Mouse (Mus musculus) neural tube, embryonic 13.5 days (tissue): ENCODE measurements around the gene Dock2. TPM values are rescaled to one million over a fixed set of nuclear protein-coding genes. Genes with fewer than 3 reads are reported as not detected.

Experiments
- ATAC-seq: fragments of 200-750 bp; cut with Nextera tagmentation; 2 replicates; pipeline ENCODE4 v1.8.0; 2017; ENCODE audit warnings: low read depth, mild to moderate bottlenecking, moderate TSS enrichment, moderate library complexity
- H3K27ac ChIP-seq: fragments of 300-500 bp; sonication (generic); replicated peaks from 2 replicates; pipeline ENCODE4 v1.5.1; 2015; ENCODE audit warnings: moderate library complexity, mild to moderate bottlenecking, inconsistent platforms
- H3K27me3 ChIP-seq: fragments of 300-500 bp; sonication (generic); 2 replicates; pipeline ENCODE4 v1.6.1; 2015; ENCODE audit warnings: mild to moderate bottlenecking, inconsistent platforms
- H3K36me3 ChIP-seq: fragments of 300-500 bp; sonication (generic); 2 replicates; pipeline ENCODE4 v1.6.1; 2015; ENCODE audit warnings: mild to moderate bottlenecking, inconsistent platforms
- H3K4me1 ChIP-seq: fragments of 300-500 bp; sonication (generic); replicated peaks from 2 replicates; pipeline ENCODE4 v1.6.1; 2015; ENCODE audit warnings: inconsistent platforms
- H3K4me2 ChIP-seq: fragments of 300-500 bp; sonication (generic); 2 replicates; pipeline ENCODE4 v1.6.1; 2015; ENCODE audit warnings: inconsistent platforms, mild to moderate bottlenecking, moderate library complexity
- H3K4me3 ChIP-seq: fragments of 300-500 bp; sonication (generic); 2 replicates; pipeline ENCODE4 v1.5.1; 2015; ENCODE audit warnings: mild to moderate bottlenecking, inconsistent platforms
- H3K9ac ChIP-seq: fragments of 300-500 bp; sonication (generic); 2 replicates; pipeline ENCODE4 v1.6.1; 2015; ENCODE audit warnings: moderate library complexity, mild to moderate bottlenecking, inconsistent platforms
- H3K9me3 ChIP-seq: fragments of 300-500 bp; sonication (generic); 2 replicates; pipeline ENCODE4 v1.6.1; 2016; ENCODE audit warnings: inconsistent platforms
- WGBS: fragments of 180-500 bp; shearing (Covaris S2); methylation state at CpG from one replicate; pipeline ENCODE4 v1.1.7; 2015; 5-methylcytosine and 5-hydroxymethylcytosine counted together
- polyA plus RNA-seq: library from polyadenylated mRNA; unstranded; fragments of >200 nt; fragmentation: Nextera tagmentation; extraction: Ambion mirVana; gene quantifications from 2 replicates; pipeline ENCODE4 v1.2.1, GENCODE M21; 2015

Dock2 gene
- polyA plus RNA-seq, 1 experiment from 2014 or later, result 0.80 TPM

GRCm38 (mm10) chr11:34195142-34195541 lies 588.5 kb downstream of the Dock2 start:
- Histone ChIP-seq H3K27ac (no peak overlapping the region), H3K9ac (no peak overlapping the region), H3K4me3 (no peak overlapping the region), H3K4me2 (no peak overlapping the region), H3K4me1 (no peaks in the 10 kb centered on the region), H3K27me3 (no peaks in the 10 kb centered on the region), H3K36me3 (no peaks in the 10 kb centered on the region), H3K9me3 (no peaks in the 10 kb centered on the region)
- no peak for ATAC-seq
- 96% methylated on average over 3 of the region's 3 CpGs for WGBS

GRCm38 (mm10) chr11:34194158-34194941 lies 589.3 kb downstream of the Dock2 start:
- Histone ChIP-seq H3K4me3 (no peak overlapping the region), H3K36me3 (no peaks in the 10 kb centered on the region), H3K4me2 (no peak overlapping the region), H3K9me3 (no peaks in the 10 kb centered on the region), H3K9ac (no peak overlapping the region), H3K27ac (no peak overlapping the region), H3K27me3 (no peaks in the 10 kb centered on the region), H3K4me1 (no peaks in the 10 kb centered on the region)
- 71% methylated on average over 9 of the region's 9 CpGs for WGBS
- ATAC-seq, result no peak

- no peak for ATAC-seq
- no peaks in the 10 kb centered on the region for H3K36me3 ChIP-seq
- 52% methylated on average over 3 of the region's 3 CpGs for WGBS
These were observed 590.0 kb downstream of the Dock2 start for GRCm38 (mm10) chr11:34193658-34194057.

GRCm38 (mm10) chr11:34184266-34184665 lies 599.4 kb downstream of the Dock2 start:
- peaks cover 15% of the 10 kb centered on the region for H3K4me1 ChIP-seq
- no peak overlapping the region for H3K9ac ChIP-seq
- no peak overlapping the region for H3K4me3 ChIP-seq
- WGBS, result 82% methylated on average over 2 of the region's 2 CpGs
- H3K36me3 ChIP-seq, result no peaks in the 10 kb centered on the region
- no peak for ATAC-seq
- H3K4me2 ChIP-seq, result no peak overlapping the region
- H3K27me3 ChIP-seq, result no peaks in the 10 kb centered on the region
- no peak overlapping the region for H3K27ac ChIP-seq
- no peaks in the 10 kb centered on the region for H3K9me3 ChIP-seq

More at GRCm38 (mm10) chr11:34193658-34194057, 590.0 kb downstream of the Dock2 start:
- Histone ChIP-seq H3K27ac (no peak overlapping the region), H3K4me1 (no peaks in the 10 kb centered on the region), H3K9me3 (no peaks in the 10 kb centered on the region), H3K4me2 (no peak overlapping the region), H3K27me3 (no peaks in the 10 kb centered on the region), H3K9ac (no peak overlapping the region), H3K4me3 (no peak overlapping the region)

- Histone ChIP-seq H3K9me3 (no peaks in the 10 kb centered on the region), H3K9ac (no peak overlapping the region), H3K27me3 (no peaks in the 10 kb centered on the region), H3K4me3 (no peak overlapping the region), H3K36me3 (no peaks in the 10 kb centered on the region), H3K27ac (peak overlapping the region; percentile 67), H3K4me2 (no peak overlapping the region), H3K4me1 (peaks cover 15% of the 10 kb centered on the region)
- ATAC-seq, result peak; percentile 94
- 24% methylated on average over 8 of the region's 8 CpGs for WGBS
These were observed 602.2 kb downstream of the Dock2 start for GRCm38 (mm10) chr11:34181214-34182117.

GRCm38 (mm10) chr11:34178752-34179151 lies 604.9 kb downstream of the Dock2 start:
- no peak for ATAC-seq
- Histone ChIP-seq H3K4me1 (peaks cover 15% of the 10 kb centered on the region), H3K36me3 (no peaks in the 10 kb centered on the region), H3K4me2 (no peak overlapping the region), H3K27me3 (no peaks in the 10 kb centered on the region), H3K9me3 (no peaks in the 10 kb centered on the region), H3K27ac (no peak overlapping the region), H3K4me3 (no peak overlapping the region), H3K9ac (no peak overlapping the region)
- 82% methylated on average over 2 of the region's 2 CpGs for WGBS

Other genes starting within 250 kb of the Dock2 start
- 3.5 and 5.7 TPM in 2 replicates for gene Spdl1, start 49.7 kb upstream of the Dock2 start, polyA plus RNA-seq